Mouse (Mus musculus) ovary, postnatal 36 days (tissue): ENCODE measurements around the gene Galns.
A peak's percentile ranks its signal among the peaks of the same experiment; 100 is the strongest.

Source experiments
- DNase-seq: peaks from one replicate; pipeline ENCODE4 v3.0.0; 2022; ENCODE audit warnings: low spot score, mixed read lengths

Galns gene

GRCm38 (mm10) chr8:122544138-122544537 is 67.1 kb downstream of the Galns start:
- no peak for DNase-seq

GRCm38 (mm10) chr8:122538310-122539076 is 72.8 kb downstream of the Galns start:
- DNase-seq = no peak

- DNase-seq = no peak
Observed at GRCm38 (mm10) chr8:122537812-122538211, 73.5 kb downstream of the Galns start.

GRCm38 (mm10) chr8:122537033-122537432 is 74.2 kb downstream of the Galns start:
- peak; percentile 67 for DNase-seq

- no peak for DNase-seq
Observed at GRCm38 (mm10) chr8:122531312-122531711, 80.0 kb downstream of the Galns start.

- DNase-seq = no peak
Observed at GRCm38 (mm10) chr8:122529159-122529558, 82.1 kb downstream of the Galns start.
